Mouse (Mus musculus) left cerebral cortex, adult 11 months (tissue): ENCODE measurements around the gene Slc9a3.
A peak's percentile ranks its signal among the peaks of the same experiment; 100 is the strongest.

Experiments used
- DNase-seq: peaks from one replicate; pipeline ENCODE4 v3.0.0; 2022; ENCODE audit warnings: low spot score

Slc9a3 gene

DNA sequence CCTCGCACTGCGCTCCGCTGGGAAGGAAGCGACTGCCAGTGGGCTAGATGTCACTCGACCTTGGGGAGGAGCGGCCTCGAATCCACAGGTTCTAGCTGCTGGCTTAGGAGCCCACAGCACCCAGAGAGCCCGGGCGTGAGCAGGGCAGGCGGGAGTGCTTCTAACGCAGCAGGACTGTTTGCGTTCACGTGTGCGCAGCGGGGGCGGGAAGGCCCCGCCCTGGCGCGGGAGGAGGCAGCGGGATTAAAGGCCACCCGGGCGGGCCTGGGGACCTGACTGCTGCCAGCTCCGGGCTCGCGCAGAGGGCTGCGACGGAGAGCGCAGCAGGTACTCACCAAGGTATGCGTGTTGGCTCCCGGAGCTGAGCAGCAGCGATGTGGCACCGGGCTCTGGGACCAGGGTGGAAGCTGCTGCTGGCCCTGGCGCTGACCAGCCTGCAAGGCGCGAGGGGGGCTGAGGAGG is at the start of gene Slc9a3:
Gene Slc9a3 (plus strand): TSS at position 317 of the 462 bp plus-strand sequence.
- no peak for DNase-seq

- no peak for DNase-seq
Measured at GRCm38 (mm10) chr13:74071714-74072113, 49.5 kb upstream of the Slc9a3 start.

DNA sequence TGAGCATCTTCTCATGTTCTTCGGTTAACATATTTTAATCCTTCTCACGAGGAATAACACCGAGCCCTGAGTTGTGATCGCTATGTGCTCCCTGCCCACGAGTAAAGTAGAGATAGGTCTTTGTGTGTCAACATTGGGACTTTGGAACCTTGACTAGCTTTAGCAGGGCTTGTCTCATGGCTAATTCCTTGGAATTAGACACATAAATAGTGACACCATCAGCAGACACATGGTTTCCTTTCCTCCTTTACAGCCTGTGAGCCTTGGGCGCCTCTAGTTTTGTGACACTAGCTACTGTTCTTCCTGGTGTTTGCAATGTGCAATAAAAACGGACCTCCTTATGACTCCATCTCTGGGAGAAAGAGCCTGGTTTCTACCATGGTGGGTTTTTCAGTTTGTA is 47.9 kb upstream of the Slc9a3 start:
- DNase-seq = no peak

- no peak for DNase-seq
Measured at GRCm38 (mm10) chr13:74090265-74090664, 31.0 kb upstream of the Slc9a3 start.

DNA sequence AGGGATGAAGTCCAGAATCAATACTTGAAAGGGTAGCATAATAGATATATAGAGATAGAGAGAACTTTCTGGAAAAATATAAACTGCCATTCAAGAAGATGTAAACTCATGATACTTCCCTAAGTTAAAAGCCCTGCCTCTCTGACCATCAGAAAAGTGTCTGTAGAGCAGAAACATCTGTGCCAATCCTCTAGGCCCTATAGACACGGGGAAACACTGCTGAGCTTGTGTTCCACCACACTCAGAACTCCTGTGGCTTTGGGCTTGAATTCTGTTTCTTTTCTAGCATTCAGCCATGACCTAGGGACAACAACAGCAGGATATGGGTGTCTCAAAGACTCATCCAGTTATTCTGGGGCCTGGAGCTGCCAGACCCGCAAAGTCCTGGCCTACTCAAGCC is 25.3 kb upstream of the Slc9a3 start:
- no peak for DNase-seq

- peak; percentile 34 for DNase-seq
Measured at GRCm38 (mm10) chr13:74096715-74097363, 24.4 kb upstream of the Slc9a3 start.

DNA sequence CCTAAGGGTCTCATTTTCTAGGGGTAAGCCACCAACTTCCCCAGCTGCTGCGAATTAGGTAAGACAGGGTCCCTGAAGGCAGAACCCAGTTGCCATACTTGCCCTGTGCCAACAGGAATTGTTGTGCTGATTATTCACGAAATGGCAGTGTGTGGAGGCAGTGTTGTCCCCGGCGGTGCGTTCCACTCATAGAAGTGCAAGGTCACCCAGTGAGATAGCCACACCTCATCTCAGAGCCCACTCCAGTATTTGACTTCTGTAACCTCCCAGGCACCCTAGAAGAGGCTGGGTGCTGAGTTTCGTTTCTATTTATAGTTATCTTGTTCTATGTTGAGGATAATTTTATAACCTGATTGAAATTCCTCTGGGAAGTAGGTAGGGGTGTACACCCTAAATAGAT is 22.3 kb upstream of the Slc9a3 start:
- no peak for DNase-seq

- no peak for DNase-seq
Measured at GRCm38 (mm10) chr13:74102108-74102830, 19.0 kb upstream of the Slc9a3 start.

DNA sequence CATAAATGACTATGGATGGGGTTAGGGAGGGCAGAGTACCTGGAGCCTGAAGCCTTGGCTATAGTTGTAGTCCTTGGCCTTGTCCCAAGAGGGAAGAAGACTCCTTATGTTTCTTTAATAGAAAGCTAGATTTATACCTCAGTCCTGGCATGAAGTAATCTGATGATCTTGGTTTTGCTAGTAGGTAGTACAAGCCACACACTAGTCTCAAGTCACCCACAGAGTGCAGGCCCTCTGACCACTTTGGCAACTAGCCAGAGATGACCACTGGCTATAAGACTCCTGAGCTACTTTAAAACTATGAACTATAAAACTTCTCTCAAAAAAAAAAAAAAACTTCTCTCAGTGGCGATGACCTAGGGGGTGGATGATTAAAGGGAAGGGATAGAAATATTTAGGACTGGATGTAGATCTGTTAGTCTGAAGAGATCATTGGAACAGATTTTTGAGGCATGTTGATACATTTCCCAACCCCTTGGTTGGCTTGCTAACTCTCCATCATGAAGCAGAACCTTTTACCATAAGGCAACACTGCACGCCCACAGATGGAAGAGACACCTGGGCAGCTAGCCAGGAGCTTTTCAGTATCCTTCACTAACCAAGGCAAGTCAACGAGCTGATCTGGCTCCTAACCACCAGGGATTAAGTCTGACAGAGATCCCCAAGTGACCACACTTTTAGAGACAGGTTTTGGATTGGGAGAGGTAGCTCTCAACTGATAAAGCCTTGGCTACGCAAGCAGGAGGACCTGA is 18.2 kb upstream of the Slc9a3 start:
- DNase-seq = no peak

GRCm38 (mm10) chr13:74104417-74104816 is 16.8 kb upstream of the Slc9a3 start:
- DNase-seq = no peak

DNA sequence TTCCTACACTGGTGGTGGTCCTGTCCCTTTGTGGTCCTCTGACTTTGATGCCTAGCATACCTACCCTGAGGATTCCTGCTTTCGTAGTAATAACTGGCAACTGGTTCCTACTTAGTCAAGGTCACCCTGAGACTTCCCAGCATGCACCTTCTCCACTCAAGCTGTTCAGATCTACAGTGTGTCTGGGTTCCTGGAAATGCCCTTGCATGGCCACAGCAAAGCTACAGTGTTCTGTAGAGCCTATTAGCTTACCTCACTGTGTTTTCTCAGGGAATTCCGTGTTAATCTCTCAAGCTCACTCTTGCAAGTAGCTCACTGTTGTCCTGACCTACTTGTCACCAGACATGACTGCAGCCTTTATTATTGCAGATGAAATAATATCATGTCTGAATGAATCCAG is 13.8 kb upstream of the Slc9a3 start:
- DNase-seq = no peak

DNA sequence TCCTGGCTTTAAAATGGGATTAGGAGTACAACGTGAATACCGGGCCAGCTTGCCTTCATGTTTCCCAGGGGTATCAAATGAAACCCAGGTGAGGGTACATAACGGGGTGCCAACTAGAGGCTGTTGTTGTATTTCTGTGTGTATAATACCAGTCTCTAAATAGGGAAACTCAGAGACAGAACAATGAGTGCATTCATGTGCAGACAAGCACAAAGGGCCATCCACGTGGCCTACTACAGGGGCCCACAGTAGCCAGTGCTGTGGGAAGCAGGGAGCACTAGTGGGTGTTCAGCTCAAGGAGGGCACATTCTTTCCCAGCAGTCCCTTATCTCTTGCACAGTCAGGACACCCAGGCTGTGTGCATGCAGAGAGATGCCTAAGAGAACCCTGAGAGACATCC is 8.7 kb upstream of the Slc9a3 start:
- no peak for DNase-seq

GRCm38 (mm10) chr13:74113626-74114191 is 7.5 kb upstream of the Slc9a3 start:
- no peak for DNase-seq

DNA sequence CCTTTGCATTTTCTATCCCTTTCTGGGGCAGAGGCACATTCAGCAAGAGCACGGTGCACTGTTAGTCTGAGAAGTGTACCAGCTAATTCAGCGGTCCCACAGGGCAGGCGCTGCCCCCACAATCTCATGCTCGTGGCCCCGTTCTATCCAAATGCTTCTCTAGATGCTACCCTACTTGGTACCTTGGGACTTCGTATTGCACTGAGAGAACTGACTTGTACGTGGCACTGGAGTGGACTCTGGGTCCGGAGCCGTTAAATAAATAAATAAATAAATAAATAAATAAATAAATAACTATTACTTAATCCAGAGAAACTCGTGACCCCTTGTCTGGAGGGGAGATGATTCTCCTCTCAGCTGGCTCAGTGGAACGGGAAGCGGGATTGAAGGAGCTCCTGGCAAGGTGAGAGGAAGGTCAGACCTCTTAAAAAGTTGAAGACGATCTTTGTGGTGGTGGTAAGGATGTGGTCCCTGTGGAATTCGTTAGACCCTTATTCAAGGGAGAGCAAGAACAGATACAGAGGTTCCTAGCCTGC is 606 bp downstream of the Slc9a3 start:
- DNase-seq = no peak

DNA sequence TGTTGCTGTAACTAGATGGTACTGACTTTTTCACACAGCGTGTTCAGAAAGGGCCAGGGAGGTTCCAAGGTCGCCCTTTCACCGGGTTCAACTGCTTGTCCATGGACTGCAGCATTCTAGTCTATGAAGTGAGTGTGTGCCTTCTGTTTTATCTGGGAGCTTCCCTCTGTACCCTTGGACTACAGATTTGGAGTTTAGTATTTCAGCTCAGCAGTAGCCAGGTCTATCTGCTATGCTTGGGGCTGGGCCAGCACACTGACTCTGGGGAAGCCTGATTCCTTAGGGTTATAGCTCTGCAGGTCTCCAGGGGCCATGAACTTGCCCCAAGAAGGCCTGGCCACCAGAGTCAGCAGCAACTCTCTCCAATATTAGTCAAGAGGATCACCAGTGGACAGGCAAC is 1.4 kb downstream of the Slc9a3 start:
- no peak for DNase-seq

GRCm38 (mm10) chr13:74127571-74127970 is 6.3 kb downstream of the Slc9a3 start:
- no peak for DNase-seq

- no peak for DNase-seq
Measured at GRCm38 (mm10) chr13:74129909-74130308, 8.7 kb downstream of the Slc9a3 start.

- DNase-seq = no peak
Measured at GRCm38 (mm10) chr13:74138906-74139647, 17.8 kb downstream of the Slc9a3 start.

DNA sequence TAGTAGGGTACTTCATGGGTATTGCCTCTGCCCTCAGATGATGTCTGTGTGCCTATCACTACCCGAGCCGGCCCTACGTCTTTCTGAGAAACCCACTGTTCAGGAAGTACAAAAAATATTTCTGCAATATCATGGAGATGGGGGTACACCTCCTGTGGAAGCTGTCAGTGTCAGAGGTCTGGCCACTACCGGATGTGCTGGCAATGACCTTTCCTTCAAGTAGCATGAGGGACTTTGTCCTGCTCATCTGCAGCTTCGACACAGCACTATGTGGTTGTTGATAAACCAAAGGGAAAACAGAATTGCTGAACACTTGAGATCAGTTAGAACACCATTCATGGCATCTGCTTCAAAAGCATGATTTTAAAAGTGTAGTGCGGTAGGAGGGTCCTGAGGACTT is 19.5 kb downstream of the Slc9a3 start:
- no peak for DNase-seq

DNA sequence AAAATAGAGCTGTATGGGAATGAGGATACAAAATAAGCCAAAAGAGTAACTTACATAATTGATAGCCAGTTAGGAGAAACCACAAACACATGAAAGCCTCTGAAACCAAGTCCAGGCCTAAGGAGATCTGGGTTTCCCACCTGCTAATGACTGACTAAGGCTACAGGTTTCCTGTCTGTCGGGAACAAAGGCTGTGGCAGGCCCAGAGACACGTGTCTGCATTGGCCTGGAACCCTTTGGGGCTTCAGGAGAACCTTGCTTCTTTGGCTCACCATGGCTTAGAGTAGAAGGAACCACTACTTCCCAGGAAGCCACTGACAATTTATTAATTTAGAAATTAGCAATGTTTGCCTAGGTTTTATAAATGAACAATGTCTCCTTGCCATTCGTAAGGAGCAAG is 22.0 kb downstream of the Slc9a3 start:
- no peak for DNase-seq

GRCm38 (mm10) chr13:74144120-74144884 is 23.0 kb downstream of the Slc9a3 start:
- DNase-seq = no peak
